Mouse (Mus musculus): Measurements from ENCODE around the gene Otol1. TPM values are rescaled to one million over a fixed set of nuclear protein-coding genes. Genes with fewer than 3 reads are reported as not detected.

The Otol1 gene
- polyA plus RNA-seq (2012): not detected in 2 replicates

DNA sequence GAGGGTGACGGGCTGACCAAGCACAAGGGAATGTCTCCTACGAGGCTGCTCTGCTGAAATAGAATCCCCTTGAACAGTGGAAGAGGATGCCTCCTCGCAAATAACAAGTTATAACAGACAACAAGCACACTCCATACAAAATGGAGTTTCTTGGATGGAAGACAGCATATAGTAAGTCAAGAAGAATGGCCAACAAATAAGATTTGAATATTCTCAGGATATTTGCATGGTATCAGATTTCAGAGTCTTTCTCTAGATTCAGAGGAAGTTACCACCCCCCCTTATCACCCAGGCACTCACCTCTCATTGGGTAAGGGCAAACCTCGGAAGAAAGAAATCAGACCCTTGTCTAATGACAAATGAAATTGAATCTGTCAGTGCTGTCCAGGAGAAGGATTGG lies at the start of gene Otol1:
TSS of gene Otol1 (plus strand) at position 301 of the 400 bp plus-strand sequence.

Other genes with a start within 250 kb of the Otol1 start
- not detected in 2 replicates for gene Sptssb, start 147.7 kb upstream of the Otol1 start, polyA plus RNA-seq (2012)